ENCODE assay signal across 7 mouse cellular contexts in genomic region chr11:38600971-38601370, GRCm38 (mm10).
DNase-seq lines count a peak whose midpoint lies in the region; ATAC-seq lines count a peak whose summit lies in the region.

No protein-coding gene starts in this region.

- intact Hi-C loops in heart, postnatal 10 days (cut with DNase I): no loop called here
- intact Hi-C loops in heart, postnatal 36 days (cut with DNase I): no loop called here
- intact Hi-C loops in left cerebral cortex, postnatal 4 days (cut with DNase I): no loop called here

- no peak for ATAC-seq in erythroblast, adult 5-6 weeks (replicated peaks; ENCODE audit: low FRiP score, poor library complexity, severe bottlenecking)

- DNase-seq in heart, postnatal 10 days: peak; percentile 2 to 4
- DNase-seq in heart, postnatal 36 days: no peak
- DNase-seq in brain, embryonic 18.5 days (ENCODE audit: low read depth, low spot score): peak; percentile 18
- peak; percentile 31 to 63 for DNase-seq in frontal cortex, postnatal 36 days (ENCODE audit: low spot score in 2 of 2)
- peak; percentile 23 for DNase-seq in left cerebral cortex, postnatal 4 days
- DNase-seq in lung, postnatal 4 days: no peak

Comparison
In these comparisons a context has a peak if more than half of its experiments do, and no peak if none do; other contexts are left out.
1. DNase-seq: peak in heart, postnatal 10 days (2 of 2), brain, embryonic 18.5 days (single experiment), frontal cortex, postnatal 36 days (2 of 2) and left cerebral cortex, postnatal 4 days (single experiment); none in heart, postnatal 36 days (0 of 2) and lung, postnatal 4 days (0 of 2).